Mouse (Mus musculus) layer of hippocampus, adult 9-10 months (tissue): Measurements from ENCODE around the gene Rhot1.
"Not testable (repeated sequence)": the region's sequence is repeated elsewhere in the genome, so short reads cannot be mapped to it uniquely, and the experiment has no call there.

Experiments
- DNase-seq: peaks from one replicate; pipeline ENCODE4 v3.0.0; 2022; ENCODE audit warnings: low spot score

Rhot1 gene

DNA sequence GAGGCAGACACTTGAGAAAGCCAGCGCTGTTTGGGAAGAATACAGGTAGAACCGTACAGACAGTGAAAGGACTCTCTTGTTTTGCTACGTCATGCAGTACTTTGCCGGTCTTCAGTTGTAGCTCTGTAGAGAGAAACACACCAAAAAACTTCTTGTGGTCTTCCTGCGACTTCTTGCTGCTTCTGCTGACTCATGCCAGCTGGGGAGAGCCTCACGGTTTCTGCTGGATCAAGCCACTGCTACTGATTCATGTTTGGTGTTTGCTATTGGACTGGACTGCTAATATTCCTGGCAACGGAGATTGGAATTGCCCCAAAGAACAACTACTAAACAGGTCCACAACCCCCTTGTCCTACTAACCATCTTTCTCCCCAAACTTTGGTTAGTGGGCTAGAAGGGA is 12.5 kb upstream of the Rhot1 start:
- DNase-seq = no peak

DNA sequence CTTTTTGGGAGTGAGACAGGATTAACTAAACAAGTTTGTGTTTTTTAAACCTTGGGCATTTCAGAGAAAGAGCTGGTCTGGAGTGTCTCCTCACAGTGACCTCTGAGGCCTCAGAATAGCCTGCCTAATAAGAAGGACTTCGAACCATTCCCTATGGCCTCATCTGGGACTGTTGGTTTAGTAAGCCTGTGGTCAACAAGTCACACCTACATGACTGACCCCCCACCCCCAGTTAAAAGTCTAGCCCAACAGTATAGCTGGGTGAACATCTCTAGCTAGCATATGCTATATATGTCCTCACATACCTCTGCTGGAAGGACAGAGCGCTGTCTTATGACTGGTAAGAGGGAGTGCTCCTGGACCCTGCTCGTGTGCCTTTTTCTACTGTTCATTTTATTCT is 9.5 kb upstream of the Rhot1 start:
- no peak for DNase-seq

DNA sequence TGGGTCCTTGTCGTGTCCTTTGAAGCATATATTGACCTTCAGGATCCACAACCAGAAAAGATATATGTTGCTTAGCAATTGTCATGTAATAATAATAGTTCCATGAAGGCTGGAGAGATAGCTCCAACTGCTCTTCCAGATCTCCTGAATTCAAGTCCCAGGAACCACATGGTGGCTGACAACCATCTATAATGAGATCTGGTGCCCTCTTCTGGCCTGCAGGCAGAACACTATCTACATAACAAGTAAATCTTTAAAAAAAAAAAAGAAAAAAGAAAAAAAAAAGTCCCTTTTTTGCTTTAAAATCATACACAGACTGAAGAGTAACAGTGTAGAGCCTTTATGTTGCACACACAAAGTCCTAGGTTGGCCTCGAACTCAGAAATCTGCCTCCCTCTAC is 9.0 kb upstream of the Rhot1 start:
- no peak for DNase-seq

DNA sequence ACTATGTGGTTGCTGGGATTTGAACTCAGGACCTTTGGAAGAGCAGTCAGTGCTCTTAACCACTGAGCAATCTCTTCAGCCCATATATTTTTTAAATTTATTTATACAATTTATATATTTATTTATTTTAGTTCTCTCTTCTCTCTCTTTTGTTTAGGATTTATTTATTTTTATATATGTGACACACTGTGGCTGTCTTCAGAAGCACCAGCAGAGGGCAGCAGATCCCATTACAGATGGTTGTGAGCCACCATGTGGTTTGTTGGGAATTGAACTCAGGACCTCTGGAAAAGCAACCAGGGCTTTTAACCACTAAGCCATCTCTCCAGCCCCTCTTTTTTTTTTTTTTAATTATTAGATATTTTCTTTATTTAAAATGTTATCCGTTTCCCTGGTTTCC is 8.5 kb upstream of the Rhot1 start:
- no peak for DNase-seq

DNA sequence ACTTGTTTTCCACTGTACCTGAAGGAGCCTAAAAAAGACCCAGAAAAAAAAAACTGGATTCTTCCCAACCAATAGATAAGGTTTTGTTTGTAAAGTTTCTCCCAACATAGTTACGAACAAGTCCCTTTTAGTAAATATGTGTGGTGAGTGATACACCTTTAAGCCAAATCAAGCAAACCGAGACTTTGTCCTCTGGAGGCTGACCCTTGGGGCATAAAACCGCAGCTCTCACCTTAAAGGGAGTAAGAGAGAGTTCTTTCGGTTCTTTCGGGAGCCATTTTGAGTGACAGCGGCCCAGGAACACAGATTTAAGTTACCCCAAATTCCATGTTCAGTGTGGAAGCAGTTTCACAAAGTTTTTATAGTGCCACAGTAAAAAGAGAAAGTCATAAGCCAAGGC is 6.5 kb upstream of the Rhot1 start:
- no peak for DNase-seq

DNA sequence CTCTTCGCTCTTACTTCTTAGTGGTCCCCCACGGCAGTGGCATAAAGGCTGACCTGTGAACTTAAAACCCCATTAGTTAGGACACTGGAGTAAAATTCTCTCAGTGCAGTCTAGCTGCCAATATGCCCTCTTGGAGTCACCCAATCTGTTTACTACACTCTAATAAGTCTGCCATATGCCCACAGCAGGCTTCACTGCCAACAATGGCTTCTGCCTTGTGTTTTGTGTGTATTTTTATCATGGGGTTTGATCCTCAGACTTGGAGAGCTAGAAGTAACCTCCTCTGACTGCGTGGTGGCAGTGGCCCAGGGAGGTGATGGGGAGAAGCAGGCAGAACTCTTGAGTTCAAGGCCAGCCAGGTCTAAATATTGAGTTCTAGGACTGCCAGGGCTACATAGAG is 4.8 kb upstream of the Rhot1 start:
- DNase-seq = peak; percentile 9

DNA sequence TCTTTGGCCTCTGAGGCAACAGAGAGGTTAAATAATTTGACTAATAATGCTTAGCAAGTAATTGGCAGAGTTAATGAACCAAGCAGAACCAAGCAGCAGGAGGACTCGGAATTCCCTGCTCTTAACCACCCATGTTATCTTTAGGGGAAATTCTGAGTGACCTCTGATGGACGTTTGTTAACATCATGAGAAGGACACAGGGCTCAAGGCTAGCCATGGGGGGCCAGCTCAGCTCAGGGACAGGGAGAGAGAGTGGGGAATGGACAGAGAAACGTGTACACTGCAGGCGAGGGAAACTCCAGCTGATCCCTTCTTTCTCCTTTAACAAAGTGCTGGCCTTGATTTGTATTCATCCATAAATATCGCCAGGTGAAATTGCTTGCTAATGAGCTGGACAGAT is 3.9 kb upstream of the Rhot1 start:
- no peak for DNase-seq

DNA sequence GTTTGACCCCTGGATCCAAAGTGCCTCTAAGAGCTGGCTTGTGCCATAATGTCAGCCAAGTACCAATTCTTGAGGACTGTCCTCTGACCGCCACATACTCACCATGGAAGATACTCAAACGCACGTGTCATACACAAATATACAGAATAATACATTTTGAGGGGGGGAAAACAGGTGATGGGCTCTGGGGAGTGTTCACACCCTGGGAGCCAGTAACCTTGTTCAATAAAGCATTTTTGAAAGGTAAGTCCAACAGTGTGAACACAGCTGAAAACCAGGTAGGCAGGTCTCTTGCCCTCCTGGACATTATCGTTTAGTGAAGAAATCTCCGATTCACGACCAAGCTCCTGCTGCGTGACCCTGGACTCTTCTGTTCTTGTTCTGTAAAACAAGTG is 357 bp upstream of the Rhot1 start:
- DNase-seq = no peak

DNA sequence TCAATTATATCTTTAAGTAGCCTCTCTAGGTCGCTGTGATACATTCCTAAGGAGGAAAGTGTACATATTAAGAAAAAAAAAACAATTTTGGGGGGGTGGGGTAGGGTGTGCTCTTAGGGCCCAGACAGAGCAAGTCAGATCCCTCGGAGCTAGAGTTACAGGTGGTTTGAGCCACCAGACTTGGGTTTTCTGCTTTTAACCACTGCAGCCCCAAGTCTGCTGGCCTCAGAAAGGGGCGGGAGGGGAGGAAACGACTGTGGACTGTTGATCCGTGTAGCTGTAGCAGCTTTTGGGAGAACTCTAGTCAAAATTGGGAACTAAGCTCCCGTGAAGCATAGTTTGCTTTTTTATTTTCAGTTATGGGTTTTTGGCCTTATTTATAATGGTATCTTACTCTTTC is 1.5 kb downstream of the Rhot1 start:
- DNase-seq = no peak

DNA sequence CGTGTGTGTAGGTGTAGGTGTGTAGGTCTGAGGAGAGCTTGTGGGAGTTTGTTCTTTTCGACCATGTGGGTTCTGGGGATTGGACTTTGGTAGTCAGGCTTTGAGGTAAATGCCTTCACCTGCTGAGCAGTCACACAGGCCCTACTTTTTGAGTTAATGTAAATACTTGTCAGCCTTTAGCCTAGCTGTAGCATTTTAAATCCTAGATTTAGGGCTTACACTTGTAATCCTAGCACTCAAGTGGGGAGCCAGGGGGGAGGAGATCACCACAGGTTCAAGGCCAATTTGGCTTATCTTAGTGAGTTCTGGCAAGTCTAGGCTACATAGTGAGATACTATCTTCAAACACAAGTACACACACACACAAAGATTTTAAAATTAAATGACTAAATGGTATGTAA is 3.5 kb downstream of the Rhot1 start:
- no peak for DNase-seq

DNA sequence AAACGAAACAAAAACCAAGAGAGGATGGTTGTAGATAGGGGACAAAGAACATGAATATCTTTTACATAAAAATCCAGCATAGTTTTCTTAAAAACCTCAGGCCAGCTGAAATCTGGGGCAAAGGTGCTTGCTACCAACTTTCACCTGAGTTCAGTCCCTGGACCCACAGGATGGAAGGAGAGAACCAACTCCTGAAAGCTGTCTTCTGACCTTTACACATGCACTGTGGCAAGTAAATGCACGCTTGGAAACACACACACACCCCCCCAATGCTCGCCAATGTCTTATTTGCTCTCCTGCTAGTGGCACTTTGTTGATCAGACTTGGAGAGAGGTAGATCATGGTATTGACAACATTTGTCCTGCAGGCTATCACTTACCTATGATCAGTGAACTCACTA is 6.5 kb downstream of the Rhot1 start:
- DNase-seq = no peak

DNA sequence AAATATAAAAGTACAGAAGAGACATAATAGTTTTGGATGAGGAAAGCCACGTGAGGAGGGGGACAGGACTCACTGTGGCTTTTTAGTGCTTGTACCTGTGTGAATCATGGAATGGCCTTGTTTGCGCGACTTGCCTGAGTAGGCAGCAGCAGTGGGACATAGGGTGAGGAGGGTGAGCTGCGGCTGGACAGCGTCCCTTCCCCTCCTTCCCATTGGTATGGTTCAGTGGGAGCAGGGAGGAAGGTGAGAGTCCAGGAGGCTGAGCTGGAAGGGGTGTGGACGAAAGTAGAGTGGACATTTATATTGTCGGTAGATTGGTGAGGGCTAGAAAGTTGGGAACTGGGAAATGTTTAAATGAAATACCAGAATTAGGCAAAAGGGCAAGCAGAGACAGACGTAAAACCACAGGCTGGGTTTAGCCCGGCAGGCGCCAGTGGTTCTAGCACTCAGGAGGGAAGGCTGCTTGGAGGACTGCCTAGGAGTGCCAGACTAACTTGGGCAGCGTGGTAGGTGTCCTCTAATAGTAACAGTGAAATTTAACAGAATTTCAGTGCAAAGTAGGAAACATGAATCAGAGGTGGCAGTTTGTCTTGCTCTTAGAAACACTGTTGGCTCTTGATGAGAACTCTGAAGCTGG is 10.0 kb downstream of the Rhot1 start:
- no peak for DNase-seq

DNA sequence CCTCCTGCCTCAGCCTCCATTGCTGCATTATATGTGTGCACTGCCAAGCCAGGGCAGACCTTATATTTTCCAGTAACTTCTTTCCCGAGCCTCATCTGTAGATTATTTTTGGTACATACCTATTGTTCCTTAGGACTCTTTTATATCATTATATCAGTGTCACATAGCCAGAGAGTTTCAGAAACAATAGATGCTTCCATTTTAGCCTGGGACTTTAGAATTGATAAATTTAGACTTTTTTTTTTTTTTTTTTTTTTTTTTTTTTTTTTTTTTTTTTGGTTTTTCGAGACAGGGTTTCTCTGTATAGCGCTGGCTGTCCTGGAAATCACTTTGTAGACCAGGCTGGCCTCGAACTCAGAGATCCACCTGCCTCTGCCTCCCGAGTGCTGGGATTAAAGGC is 21.2 kb downstream of the Rhot1 start:
- DNase-seq = not testable (repeated sequence)

DNA sequence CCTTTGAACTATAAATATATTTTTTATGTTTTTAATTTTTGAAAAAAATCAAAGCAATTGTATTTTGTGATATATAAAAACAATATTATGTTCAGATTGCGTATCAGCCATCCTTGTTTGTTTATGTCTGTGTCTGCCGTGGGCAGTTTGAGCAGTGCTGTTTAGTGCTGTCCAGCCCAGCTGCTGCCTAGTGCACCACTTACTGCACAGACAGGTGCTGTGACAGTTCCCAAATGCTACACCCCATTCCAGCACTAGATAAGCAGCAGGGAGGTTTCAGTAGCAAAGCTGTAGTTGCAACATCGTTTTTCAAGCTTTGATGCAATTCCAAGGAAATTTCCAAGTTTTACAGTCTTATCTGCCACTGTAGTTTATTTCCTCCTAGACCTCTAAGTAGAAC is 28.5 kb downstream of the Rhot1 start:
- DNase-seq = no peak

DNA sequence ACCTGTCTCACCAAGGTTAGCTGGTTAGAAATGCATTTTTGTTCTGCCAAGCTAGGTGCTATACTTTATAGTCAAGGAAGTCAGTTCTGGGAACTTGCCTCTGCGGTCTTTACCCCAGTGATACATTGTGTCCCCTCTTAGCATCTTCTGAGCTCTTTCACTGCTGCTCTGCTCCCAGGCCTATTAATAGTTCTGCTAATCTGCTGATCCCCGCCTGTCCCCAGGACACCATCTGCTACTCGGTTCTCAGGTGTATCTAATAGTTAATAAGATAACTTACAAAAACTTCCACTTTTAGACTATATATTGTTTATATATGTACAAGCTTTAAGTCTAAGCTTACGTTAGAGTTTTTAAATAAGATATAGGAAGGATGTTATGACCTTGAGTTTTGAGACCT is 29.5 kb downstream of the Rhot1 start:
- no peak for DNase-seq

DNA sequence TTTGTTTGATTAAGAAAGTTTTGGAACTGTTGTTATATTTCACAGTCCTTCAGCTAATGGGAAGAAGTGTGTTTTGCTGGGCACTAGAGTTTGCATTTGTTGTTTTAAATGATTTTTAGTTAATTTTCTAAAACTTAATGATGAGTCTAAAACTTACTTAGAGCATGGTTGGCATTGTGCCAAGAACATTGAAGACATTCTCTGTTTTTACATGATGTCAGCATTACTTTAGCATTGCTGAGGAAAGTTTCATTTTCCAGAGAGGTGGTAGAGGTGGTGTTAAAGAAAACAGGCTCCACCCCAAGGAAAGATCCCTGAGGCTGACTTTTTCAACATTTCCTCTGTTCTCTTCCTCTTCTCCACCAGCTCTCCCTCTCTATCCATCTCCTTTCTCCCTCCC is 38.2 kb downstream of the Rhot1 start:
- no peak for DNase-seq

DNA sequence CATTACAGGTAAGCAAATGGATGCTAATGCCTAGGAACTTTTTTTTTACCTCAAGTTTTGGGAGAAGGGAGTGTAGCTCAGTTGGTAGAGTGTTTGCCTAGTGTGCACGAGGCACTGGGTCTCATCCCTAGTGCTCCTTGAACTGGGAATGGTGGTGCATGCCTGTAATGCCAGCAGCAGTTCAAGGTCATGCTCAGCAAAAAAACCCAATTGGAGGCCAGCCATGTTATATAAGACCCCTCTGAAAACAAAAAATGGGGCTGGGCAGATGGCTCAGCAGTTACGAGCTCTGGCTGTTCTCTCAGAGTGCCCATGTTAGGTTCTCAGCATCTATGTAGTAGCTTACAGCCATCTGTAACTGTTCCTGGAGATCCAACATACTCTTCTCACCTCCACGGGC is 39.7 kb downstream of the Rhot1 start:
- DNase-seq = no peak

DNA sequence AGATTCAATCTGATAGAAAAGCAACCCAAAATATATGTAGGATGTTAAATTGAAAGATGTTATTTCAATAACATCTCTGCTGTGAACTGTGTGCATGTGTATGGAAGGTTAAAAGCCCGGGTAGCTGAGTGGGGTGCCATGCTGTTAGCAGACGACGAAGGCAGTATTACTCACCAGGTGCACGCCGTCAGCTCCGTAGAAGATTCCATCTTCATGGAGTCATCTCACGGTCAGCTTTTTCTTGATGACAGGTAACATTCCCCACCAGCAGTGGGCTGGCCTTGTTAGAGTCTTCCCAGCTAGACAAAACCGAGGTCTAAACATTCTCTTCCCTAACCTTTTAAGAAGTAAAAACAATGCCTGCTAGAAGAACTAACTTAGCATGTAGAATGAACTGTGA is 55.3 kb downstream of the Rhot1 start:
- DNase-seq = no peak

DNA sequence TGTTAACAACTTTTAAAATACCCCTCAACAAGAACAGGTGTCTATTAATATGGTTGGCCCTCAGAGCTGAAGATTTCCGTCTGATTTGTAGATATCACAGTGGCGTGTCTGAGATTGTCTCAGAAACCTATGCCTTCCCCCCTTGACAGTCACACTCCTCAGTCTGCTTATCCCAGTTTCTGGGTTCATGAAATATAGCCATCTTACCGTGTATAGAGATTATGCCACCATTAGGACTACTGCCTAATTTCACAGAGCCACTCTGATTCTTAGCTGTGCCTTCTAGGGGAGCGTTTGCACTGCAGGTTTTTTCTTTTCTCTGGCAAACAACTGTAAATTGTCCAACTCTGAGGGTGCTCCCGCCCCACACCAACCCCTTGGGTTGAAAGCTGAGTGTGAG is 62.3 kb downstream of the Rhot1 start:
- no peak for DNase-seq

DNA sequence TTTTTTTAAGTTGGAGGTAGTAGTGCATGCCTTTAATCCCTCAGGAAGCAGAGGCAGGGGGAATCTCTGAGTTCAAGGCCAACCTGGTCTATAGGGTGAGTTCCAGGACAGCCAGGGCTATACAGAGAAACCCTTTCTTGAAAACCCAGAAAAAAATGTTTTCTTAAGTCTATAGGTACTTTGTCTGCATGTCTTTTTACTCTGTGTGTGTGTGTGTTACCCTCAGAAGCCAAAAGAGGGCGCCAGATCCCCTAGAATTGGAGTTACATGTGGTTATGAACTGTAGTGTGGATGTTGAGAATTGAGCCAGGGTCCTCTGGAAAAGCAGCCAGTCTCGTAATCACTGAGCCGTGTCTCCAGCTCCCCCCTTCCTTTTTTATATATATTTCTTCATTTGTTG is 66.2 kb downstream of the Rhot1 start:
- DNase-seq = no peak

DNA sequence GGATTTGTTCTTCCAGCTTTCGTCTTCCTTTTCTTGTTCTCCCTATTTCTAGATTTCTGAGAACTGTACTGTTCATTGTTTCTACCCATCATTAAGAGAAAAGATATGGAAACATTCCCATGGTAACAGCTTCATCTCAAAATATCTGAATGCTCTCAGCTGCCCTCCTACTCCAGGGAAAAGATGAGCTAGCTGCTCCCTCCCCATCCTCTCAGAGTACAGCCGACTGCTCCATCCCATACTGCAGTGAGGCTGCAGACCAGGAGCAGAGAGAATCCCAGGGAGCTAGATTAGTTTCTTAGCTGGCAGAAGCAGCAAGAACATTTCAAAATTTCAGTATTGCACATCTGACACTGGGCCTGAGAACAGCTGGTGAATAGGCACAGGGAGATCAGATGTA is 69.2 kb downstream of the Rhot1 start:
- DNase-seq = no peak

DNA sequence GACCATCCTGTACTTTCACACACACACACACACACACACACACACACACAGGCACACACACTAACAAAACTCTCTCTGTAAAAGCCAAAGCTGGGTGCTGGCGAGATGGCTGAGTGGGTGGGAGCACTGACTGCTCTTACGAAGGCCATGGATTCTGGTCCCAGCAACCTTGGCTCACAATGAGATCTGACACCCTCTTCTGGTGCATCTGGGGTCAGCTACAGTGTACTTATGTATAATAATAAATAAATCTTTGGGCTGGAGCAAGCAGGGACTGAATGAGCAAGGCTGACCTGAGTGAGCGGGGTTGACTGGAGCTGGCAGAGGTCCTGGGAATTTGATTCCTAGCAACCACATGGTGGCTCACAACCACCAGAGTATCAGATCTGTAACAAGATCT is 75.0 kb downstream of the Rhot1 start:
- DNase-seq = no peak

DNA sequence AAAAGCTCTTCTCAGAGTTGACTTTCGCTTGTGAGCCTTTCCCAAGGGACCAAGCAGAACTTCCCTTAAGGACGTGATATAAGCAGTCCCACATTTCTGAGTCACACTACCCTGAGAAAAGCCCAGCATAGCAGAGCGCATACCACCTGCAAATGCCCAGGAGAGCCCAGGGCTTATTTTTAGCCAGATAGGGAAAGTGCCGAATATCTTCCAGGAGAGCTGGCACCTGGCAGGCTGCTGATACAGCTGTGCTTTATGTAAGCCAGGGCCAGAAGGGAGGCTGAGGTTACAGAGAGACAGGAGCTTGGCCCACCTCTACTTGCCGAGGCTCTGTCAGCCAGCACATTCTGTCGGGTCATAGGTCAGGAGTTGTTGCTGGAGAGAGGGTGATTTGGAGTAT is 75.8 kb downstream of the Rhot1 start:
- DNase-seq = no peak

DNA sequence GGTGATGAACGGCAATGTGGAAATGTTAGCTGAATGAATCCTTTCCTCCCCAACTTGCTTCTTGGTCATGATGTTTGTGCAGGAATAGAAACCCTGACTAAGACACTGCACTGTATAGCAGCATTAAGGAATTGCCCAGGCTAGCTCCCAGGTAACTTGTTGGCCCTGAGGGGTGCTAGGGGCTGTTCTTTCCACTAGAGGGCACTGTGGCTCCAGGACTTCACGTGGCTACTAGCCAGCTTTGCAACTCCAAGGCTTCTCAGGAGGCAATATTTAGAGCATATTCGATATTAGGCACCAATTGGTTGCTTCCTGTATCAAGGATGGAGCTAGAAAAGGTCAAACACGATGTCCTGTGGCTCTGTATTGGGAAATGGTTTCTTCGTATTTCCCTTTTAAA is 78.3 kb downstream of the Rhot1 start:
- no peak for DNase-seq
